Mouse (Mus musculus) megakaryocyte, embryonic 14.5 days (primary cell): ENCODE measurements around the gene Tbkbp1.

Experiments
- FLI1 ChIP-seq: IDR thresholded peaks from 2 replicates; pipeline ENCODE4 v1.6.1; 2012; ENCODE audit warnings: low read length, inconsistent platforms, mixed read lengths
- GATA1 ChIP-seq: IDR thresholded peaks from 3 replicates; pipeline ENCODE4 v1.6.1; 2012; ENCODE audit warnings: mixed read lengths, low read length, inconsistent platforms, borderline replicate concordance

- TF ChIP-seq GATA1 (no peak), FLI1 (no peak)
Observed at GRCm38 (mm10) chr11:97148591-97148990, 2.7 kb downstream of the Tbkbp1 start.
